Mouse (Mus musculus): ENCODE results near the gene Kcnj5. TPM values are rescaled to one million over a fixed set of nuclear protein-coding genes. Genes with fewer than 3 reads are reported as not detected.

Kcnj5 gene
- total RNA-seq (2021): 10 to 100 TPM; 45.4 to 49.0 TPM
- long read RNA-seq, experiment 1, full-length matches to known transcripts: 21 of 47 reads
- long read RNA-seq, experiment 1, partial matches to known transcripts: 5 of 47 reads
- long read RNA-seq, experiment 1, other reads (novel, unspliced or antisense): 21 of 47 reads
- long read RNA-seq, experiment 2, transcript Kcnj5-202 (3 exons, 3,101 nt): major isoform, 6 of 14 reads
- long read RNA-seq, experiment 2, partial matches to known transcripts: 1 of 14 reads
- long read RNA-seq, experiment 2, other reads (novel, unspliced or antisense): 7 of 14 reads

DNA sequence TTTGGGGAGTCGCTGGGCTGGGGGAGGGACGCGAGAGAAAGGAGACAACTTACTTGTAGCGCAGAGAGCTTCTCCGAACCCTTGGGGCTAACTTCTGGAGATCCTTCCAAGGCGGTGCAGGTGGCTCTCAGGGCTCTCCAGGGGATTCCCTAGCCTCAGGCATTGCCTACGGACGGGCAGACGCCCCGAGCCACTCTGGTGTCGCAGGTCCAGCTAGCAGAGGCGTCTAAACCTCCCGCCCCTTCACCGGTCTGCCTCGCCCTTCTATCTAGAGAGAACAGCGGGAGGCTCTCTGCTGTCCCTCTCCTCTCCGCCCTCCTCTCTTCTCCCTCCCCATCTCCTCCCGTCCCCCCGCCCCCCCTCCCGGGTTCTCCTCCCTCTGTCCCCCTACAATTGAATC is at the start of gene Kcnj5:
TSS of gene Kcnj5 (minus strand) at position 300 of the 400 bp plus-strand sequence.
- peak; percentile 19 to 36 for DNase-seq

DNA sequence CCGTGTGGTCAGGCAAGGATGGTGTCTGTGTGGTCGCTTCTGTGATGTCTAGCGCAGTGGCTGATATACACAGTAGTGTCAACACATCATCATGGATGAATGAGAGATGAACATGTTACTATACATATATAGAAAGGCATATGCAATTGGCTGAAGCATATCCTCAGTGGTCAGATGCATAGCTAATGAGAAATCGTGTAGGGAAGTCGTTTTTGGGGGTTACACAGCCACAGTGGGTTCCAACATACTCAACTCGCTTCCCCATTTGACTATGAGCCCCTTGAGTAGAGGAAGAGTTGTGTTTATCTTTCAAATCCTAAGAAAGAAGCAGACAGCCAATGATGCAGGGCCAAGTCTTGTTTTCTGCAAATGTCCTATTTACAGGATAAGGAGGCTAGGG is 48.6 kb upstream of the Kcnj5 start:
- no peak for DNase-seq

DNA sequence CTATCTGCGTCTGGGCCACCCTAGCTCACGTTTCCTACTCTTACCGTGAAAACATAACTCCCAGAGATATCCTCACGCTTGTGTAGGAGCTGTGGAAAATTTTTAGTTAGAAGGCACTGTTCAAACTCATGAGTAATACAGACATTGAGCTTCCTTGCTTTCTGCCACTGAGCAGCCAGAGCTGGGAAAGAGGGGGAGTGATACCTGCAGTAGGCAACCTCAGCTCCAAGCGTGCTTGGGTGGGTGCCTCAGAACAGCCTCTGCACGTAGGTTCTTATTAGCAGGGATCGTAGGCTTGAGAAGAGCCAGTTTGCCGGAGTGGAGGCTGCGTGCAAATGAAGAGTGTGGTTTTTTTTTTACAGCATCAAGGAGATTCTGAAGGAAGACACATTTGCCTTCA is 47.6 kb upstream of the Kcnj5 start:
- no peak for DNase-seq

DNA sequence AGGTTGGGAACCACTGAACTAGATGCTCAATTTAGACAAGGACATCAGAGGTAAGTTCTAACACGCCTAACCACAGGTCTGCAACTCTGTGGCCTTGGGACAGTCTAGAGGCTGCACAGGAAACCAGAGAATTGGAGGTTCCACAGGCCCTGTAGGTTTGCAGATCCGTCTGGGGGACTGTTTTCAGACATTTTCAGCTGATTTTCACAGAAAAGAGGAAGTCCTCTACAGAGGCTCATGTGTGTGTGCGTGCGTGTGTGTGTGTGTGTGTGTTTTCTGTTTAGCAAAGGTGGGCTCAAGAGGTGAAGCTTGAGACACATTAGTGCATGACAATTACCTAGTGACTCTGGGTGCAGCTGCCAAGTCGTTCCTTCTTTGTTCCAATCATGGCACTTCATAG is 46.9 kb upstream of the Kcnj5 start:
- DNase-seq: peak in 1 of 2 experiments; percentile 23

DNA sequence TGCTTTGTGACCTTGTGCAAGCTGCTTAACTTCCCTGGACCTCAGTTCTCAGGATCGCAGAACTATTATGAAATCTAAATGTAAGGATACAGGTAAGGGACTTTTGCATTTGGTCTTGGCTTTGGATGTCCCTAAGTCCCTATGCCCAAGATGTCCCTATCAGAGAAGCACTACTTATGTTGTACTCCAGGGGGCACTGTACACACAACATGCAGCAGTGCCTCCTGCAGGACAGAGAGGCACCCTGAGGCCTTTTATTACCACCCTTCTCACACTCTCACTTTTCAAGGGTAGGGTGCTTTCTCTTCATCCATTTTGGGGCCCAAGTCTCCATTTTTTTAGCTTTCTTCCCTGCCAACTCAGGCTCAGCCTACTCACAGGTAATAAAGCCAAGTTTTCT is 44.0 kb upstream of the Kcnj5 start:
- no peak for DNase-seq

- no peak for DNase-seq
Observed at GRCm38 (mm10) chr9:32384906-32385305, 40.8 kb upstream of the Kcnj5 start.

GRCm38 (mm10) chr9:32376863-32377590 is 32.9 kb upstream of the Kcnj5 start:
- no peak for DNase-seq

- peak; percentile 19 to 39 for DNase-seq
Observed at GRCm38 (mm10) chr9:32376031-32376430, 31.9 kb upstream of the Kcnj5 start.

DNA sequence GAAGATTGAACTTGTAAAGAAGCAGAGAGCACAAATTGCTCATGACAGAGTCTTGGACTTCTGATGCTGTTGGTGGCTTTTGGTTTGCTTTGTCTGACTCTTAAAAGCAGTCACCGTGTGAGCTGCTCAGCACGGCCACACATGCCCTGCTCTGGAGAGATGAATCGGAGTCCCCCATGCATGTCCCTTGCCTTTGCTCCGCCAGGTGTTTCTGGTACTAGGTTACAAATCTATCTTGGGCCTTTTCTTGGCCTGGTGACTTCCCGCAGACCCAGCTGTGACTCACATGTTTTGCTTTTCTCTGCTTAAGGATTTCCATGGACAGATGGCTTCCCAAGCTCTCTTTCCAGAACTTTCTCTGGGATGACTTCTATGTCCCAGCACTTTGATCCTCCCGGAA is 29.5 kb upstream of the Kcnj5 start:
- DNase-seq: no peak

- no peak for DNase-seq
Observed at GRCm38 (mm10) chr9:32372202-32372601, 28.1 kb upstream of the Kcnj5 start, which contains the start of gene Kcnj1. TSS of gene Kcnj1 (plus strand) at chr9:32372493.

- DNase-seq: no peak
Observed at GRCm38 (mm10) chr9:32369388-32369787, 25.2 kb upstream of the Kcnj5 start.

DNA sequence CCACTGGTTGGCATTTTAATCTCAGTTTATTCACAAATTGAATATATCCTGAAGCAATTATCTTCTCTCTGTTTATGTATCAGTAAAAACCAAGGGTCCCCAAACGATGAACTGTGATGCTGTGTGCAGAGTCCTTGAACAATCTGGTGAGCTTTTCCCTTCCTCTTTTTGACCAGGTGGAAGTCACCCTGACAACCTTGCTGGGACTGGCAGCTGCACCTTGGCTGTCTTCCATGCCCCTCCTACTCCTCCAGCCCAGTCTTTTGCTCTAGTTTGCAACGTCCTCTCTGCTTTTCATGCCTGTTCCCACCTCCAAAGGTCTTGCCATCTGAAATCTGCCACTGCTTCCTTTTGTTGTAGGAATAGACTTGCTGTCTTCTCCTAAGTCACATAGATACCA is 24.7 kb upstream of the Kcnj5 start:
- DNase-seq: no peak

DNA sequence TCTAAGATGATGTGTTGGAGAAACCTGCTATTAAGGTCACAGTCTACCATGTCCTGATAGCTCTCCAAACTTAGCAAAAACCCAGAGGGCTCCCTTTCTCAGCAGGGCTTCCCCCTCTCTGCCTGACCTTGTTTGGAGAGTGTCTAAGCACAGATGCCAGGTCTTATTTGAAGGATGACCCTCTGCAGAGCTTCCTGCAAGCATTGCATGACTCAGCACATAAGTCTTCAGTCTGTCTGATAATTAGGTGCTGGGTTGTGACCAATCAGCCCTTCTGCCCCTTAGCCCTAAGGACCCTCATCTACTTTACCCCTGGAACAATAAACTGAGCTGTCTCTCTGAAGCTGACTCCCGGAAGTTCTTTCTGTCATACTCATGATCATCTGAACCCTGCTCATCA is 16.6 kb upstream of the Kcnj5 start:
- no peak for DNase-seq

- peak; percentile 55 to 90 for DNase-seq
Observed at GRCm38 (mm10) chr9:32350332-32350731, 6.2 kb upstream of the Kcnj5 start.

DNA sequence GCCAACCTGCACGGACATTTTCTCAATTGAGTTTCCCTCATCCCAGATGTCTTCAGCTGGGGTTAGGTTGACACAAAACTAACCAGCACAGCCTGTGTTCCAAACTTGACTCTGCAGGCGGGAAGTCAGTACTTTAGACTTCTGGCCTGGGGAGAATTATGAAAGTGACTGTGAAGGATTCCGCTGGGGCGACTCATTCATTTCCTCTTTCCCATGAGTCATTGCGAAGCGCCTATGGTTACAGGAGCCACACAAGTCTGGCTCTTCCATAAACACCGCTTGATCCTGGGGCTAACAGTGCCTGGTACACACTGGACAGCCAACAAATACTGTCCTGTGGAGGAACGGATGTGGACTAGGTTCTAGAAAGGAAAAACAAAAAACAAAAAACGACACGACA is 5.2 kb upstream of the Kcnj5 start:
- no peak for DNase-seq

GRCm38 (mm10) chr9:32348096-32348495 is 3.9 kb upstream of the Kcnj5 start:
- no peak for DNase-seq

- DNase-seq: no peak
Observed at GRCm38 (mm10) chr9:32344489-32344888, 339 bp upstream of the Kcnj5 start.

- peak in 1 of 2 experiments; percentile 30 for DNase-seq
Observed at GRCm38 (mm10) chr9:32342929-32343328, 1.2 kb downstream of the Kcnj5 start.

DNA sequence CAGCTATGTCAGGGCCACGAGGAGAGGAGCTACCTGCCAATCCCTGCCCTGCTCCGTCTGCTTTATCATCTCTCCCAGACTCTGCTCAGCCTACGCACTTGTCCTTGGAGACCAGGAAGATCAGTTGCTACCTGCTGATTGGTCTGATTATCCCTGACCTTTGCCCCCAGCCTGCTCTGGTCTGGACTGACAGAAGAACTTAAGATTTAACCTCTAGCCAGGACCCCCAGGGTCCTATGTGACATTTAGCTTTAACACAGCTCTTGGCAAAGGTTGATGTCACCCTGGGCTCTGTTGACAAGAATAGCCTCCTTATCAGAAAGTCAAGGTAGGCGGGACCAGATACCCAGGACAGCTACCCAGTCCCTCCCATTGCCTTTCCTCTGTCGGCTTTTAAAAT is 3.3 kb downstream of the Kcnj5 start:
- peak; percentile 62 to 63 for DNase-seq

GRCm38 (mm10) chr9:32335389-32336150 is 8.6 kb downstream of the Kcnj5 start:
- peak; percentile 56 to 58 for DNase-seq

GRCm38 (mm10) chr9:32331162-32331561 is 13.0 kb downstream of the Kcnj5 start:
- no peak for DNase-seq

DNA sequence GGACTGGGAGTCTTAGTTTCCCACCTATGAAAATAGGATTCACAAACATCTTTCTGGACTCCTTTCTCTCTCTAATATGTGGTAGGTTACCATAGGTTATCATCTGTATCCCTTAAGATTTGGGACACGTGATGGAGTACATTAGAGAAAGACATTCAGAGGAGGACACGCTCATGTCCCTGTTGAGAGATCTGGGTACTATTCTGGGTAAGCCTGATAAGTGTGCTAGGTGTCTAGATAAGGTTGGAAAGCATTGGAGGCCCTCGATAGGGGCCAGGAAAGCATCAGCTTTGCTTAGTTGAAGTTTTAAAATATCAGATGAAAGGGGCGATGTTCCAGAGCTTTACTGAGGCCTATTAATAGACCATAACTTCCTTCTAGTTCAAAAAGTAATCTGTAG is 15.4 kb downstream of the Kcnj5 start:
- no peak for DNase-seq

DNA sequence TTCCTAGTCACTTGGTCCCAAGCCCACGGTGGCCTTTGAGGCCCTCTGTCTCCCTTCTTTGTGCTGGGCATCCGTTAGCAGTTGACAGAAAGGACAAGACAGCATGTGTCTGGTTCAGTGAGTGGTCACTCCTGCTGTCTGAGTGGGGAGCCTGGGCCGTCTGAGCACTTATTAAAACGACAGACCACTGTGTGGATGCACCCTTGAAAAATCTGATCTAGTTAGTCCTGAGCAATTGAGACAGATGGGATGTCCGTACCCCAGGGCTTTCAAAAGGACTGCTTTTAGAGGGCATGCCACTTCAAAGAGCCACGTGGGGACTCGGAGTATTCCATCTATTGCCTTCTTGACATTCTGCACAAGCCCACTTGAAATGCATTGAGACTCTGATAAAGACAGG is 20.5 kb downstream of the Kcnj5 start:
- no peak for DNase-seq

Measured in heart, adult 18-20 months (tissue).